In the genomic region with DNA sequence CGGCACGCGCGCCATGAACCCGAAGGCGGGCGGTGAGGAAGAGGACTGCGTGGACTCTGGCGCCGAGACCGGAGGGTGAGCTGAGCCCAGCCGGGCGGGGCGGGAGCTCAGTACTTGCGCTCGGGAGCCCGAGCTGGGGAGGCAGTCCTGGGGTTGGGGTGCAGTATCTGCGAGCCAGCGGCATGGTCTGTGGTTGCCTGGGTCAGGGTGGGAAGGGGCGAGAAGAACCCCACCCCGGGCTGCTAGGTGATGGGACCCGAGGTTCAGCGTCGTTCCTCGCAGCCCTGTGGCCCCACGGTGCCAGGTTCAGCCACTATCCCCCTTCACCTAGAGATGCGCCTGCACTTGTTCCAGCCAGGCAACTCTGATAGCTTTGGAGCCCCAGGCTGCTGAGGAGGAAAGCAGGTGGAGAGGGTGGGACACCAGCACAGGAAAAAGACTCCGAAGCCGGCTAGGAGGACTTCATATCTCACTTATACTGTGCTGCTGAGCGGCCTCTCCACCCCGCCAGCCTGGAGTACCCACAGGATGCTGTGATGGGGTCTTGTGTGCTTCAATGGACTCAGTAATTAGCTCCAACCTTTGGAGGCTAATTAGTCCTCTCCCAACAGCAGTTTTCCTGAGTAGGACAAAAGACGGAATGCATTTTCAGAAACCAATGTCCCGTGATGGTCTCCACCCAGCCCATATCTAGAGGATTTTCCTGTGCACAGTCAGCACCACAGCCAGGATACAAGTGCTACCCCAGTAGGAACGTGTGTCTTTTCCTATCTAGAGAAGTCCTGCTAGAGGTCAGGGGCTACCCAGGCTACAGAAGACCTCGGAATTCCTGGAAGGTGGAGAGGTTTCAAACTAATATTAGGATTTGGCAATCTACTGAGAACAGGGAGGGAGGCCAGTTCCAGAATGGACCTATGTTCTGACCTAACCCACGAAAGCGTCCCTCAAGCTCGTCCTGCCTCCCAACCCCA, we compare ENCODE assay signal across 9 mouse cellular contexts. TPM values are rescaled to one million over a fixed set of nuclear protein-coding genes. Genes with fewer than 3 reads are reported as not detected.
DNase-seq lines count a peak whose midpoint lies in the region; ATAC-seq and TF ChIP-seq lines count a peak whose summit lies in the region.
"Had no signal": no experiment of that assay in that cellular context is flagged by ENCODE, and none has a peak within 500 bp of the region (broad histone marks: within the 10 kb centered on the region; RNA-seq: fewer than 3 reads in every experiment).

No protein-coding gene starts in this region.

- intact Hi-C loops in left cerebral cortex, postnatal 4 days (cut with DNase I), result no loop called here

- peak overlapping the region; percentile 68 for H3K4me3 ChIP-seq in forebrain, embryonic 14.5 days (ENCODE audit: low read depth, low read length)
- no peak overlapping the region for H3K4me3 ChIP-seq in myocyte

- WGBS in forebrain, embryonic 14.5 days, result 4% methylated on average over 38 of the region's 38 CpGs

- H3K4me1 ChIP-seq in forebrain, embryonic 14.5 days (ENCODE audit: control insufficient read depth, insufficient read depth, low read length), result peaks cover 21% of the 10 kb centered on the region

- H3K4me2 ChIP-seq in forebrain, embryonic 14.5 days (ENCODE audit: low read length), result peak overlapping the region; percentile 88
- H3K4me2 ChIP-seq in myocyte (ENCODE audit: low read depth), result peak overlapping the region; percentile 71

- no peak for TF ChIP-seq POLR2A in myocyte (IDR thresholded peaks at IDR 0.05; ENCODE audit: insufficient read length, low read depth)

- peak overlapping the region; percentile 12 for H3ac ChIP-seq in myocyte (ENCODE audit: control insufficient read depth, insufficient read length)

- peak overlapping the region; percentile 84 for H3K9ac ChIP-seq in forebrain, embryonic 14.5 days (ENCODE audit: low read length)

- peak; percentile 26 to 44 for DNase-seq in kidney, postnatal 4 days
- DNase-seq in kidney, postnatal 25 days, result no peak
- peak; percentile 28 for DNase-seq in brain, adult 2 months (ENCODE audit: low read depth, low spot score)
- peak; percentile 66 for DNase-seq in forebrain, embryonic 14.5 days (ENCODE audit: low spot score)
- DNase-seq in left cerebral cortex, postnatal 4 days, result peak; percentile 10
- no peak for DNase-seq in cerebellum, adult 8-10 months
- DNase-seq in right cerebral cortex, adult 18-20 months, result no peak

- no peaks in the 10 kb centered on the region for H3K27me3 ChIP-seq in forebrain, embryonic 14.5 days (replicated peaks; ENCODE audit: control insufficient read depth, insufficient read depth, low read length)
- peaks cover 26% of the 10 kb centered on the region for H3K27me3 ChIP-seq in myocyte (ENCODE audit: control insufficient read depth, insufficient read depth, insufficient read length)

- no peaks in the 10 kb centered on the region for H3K36me3 ChIP-seq in forebrain, embryonic 14.5 days (ENCODE audit: control insufficient read depth, insufficient read depth, low read length)
- H3K36me3 ChIP-seq in myocyte (ENCODE audit: control insufficient read depth, insufficient read depth), result no peaks in the 10 kb centered on the region

- no peaks in the 10 kb centered on the region for H3K9me3 ChIP-seq in forebrain, embryonic 14.5 days (replicated peaks; ENCODE audit: control insufficient read depth, low read length)

- ATAC-seq in forebrain, embryonic 14.5 days, result peak; percentile 82

- peak overlapping the region; percentile 59; the same call in 1 of the 2 replicates for H3K27ac ChIP-seq in forebrain, embryonic 14.5 days (ENCODE audit: low read depth, low read length)

- no peaks in the 10 kb centered on the region for H3K79me2 ChIP-seq in myocyte (ENCODE audit: control insufficient read depth, insufficient read depth)

TF ChIP-seq in myocyte, 11 proteins besides CTCF, POLR2A, EP300 and RAD21:
- TF ChIP-seq POLR2AphosphoS2 (IDR thresholded peaks at IDR 0.05; ENCODE audit: insufficient read length, low read depth) (no peak), TCF3 (IDR thresholded peaks at IDR 0.05; ENCODE audit: insufficient read length, low read depth) (no peak), SRF (IDR thresholded peaks at IDR 0.05; ENCODE audit: control insufficient read depth, insufficient read length, low read depth) (no peak), TCF12 (IDR thresholded peaks at IDR 0.05; ENCODE audit: insufficient read depth, poor library complexity, severe bottlenecking) (no peak), CEBPB (IDR thresholded peaks at IDR 0.05; ENCODE audit: insufficient read depth, poor library complexity, severe bottlenecking) (no peak), MYOG (IDR thresholded peaks at IDR 0.05; ENCODE audit: control insufficient read depth in 1 of 3, insufficient read depth in 1 of 3, insufficient read length in 2 of 3, low read depth in 2 of 3) (no peak), REST (IDR thresholded peaks at IDR 0.05; ENCODE audit: insufficient read depth, insufficient read length) (no peak), MYOD1 (IDR thresholded peaks at IDR 0.05; ENCODE audit: control insufficient read depth in 1 of 3, insufficient read length in 2 of 3, low read depth in 2 of 3) (no peak)

RNA-seq across cellular contexts. Expression of a gene that starts 0.6 kb away (rescaled TPM):
- 13.8 and 18.8 TPM in 2 replicates for polyA plus RNA-seq in forebrain, embryonic 14.5 days (2014; fragmentation: Nextera tagmentation; extraction: Ambion mirVana)
- total RNA-seq in left cerebral cortex, postnatal 4 days (2021), result 100 to 1,000 TPM in 1 of 2 experiments, 10 to 100 TPM in 1; 96.3 to 104 TPM
- 0.06 TPM for polyA plus RNA-seq in myocyte (2012; fragmentation: generic; extraction: Trizol)

RNA-seq across cellular contexts. Expression of a gene that starts 10.6 kb away (rescaled TPM):
- not detected in 2 replicates for polyA plus RNA-seq in forebrain, embryonic 14.5 days (2014; fragmentation: Nextera tagmentation; extraction: Ambion mirVana)
- not detected for total RNA-seq in left cerebral cortex, postnatal 4 days (2021)
- not detected for polyA plus RNA-seq in myocyte (2012; fragmentation: generic; extraction: Trizol)
- total RNA-seq: layer of hippocampus, postnatal 36 days had no signal

Comparison
In these comparisons a context has a peak if more than half of its experiments do, and no peak if none do; other contexts are left out.
1. DNase-seq: peak in kidney, postnatal 4 days (2 of 2), brain, adult 2 months (single experiment), forebrain, embryonic 14.5 days (single experiment) and left cerebral cortex, postnatal 4 days (single experiment); none in kidney, postnatal 25 days (0 of 2), cerebellum, adult 8-10 months (single experiment) and right cerebral cortex, adult 18-20 months (single experiment).
2. RNA of a gene that starts 0.6 kb away (polyA plus RNA-seq): 13.8 to 18.8 TPM in forebrain, embryonic 14.5 days; 0.06 TPM in myocyte (single experiment); every median in the first group is over 10 times any median in the second.